Mouse (Mus musculus): ENCODE measurements at regions not wholly inside any gene's neighbourhood (a gene's known extent, or its start where the extent isn't known, plus 50 kb on each side); places are given as distances from the start of the nearest gene placed in this dataset.

DNA sequence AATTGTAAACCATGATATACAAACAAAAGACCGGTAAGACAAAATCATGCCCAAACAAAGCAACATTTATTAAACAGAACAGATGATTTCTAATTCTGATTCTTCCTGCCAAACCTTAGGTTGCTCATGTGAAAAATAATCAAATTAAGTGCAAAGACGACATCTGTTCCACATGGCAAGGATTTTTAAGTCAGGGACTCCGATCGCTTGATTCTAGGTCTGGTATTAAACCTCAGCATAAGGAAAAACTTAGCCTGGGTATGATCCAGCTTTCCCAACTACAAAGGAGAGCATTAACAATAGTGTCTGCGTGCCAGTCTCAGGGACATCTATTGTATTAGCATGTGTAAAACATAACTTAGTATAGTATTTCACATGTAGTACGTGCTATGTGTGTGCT lies 181.8 kb upstream of the Rnpc3 start:
- no peak for DNase-seq (ENCODE audit: inconsistent age in 2 of 2, low spot score in 1 of 2)

DNA sequence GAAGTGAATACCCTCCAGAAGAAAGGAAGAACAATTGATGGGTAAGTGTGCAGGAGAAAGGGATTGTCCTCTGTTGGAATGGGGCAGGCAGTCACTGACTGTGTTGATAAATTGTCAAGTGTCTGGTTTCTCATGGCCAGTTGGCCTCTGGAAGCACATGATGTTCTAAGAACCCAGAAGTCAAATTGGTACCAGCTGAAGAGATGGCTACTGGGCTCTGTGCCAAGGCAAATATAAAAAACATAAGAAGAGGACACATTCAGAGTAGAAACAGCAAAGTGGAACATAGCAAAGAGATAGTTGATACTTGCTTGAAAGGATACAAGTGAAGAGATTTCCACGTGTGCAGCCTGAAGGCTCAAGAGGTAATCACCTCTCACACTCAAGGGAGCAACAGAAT lies 170.9 kb upstream of the Col11a1 start:
- peak in 1 of 2 experiments; percentile 11 for DNase-seq (ENCODE audit: inconsistent age in 2 of 2, low spot score in 1 of 2)

DNA sequence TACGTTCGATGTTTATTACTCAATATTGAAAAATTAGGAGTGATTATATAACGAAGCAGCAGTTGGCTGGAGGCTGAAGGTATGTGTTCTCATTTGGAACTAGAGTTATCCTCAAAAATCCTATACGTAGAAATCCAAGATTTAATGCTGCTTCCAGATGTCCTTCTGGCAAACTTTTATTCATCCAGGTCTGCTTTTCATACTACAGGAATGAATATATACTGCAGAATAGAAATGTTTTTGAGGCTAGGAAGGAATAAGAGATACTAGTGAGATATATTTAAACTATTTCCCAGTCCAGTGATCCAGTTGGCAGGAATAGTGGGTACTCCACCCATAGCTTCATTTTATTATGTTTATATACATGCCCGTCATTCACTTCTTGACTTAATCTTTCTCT lies 170.3 kb upstream of the Col11a1 start:
- DNase-seq (ENCODE audit: inconsistent age in 2 of 2, low spot score in 1 of 2), result peak in 1 of 2 experiments; percentile 5

DNA sequence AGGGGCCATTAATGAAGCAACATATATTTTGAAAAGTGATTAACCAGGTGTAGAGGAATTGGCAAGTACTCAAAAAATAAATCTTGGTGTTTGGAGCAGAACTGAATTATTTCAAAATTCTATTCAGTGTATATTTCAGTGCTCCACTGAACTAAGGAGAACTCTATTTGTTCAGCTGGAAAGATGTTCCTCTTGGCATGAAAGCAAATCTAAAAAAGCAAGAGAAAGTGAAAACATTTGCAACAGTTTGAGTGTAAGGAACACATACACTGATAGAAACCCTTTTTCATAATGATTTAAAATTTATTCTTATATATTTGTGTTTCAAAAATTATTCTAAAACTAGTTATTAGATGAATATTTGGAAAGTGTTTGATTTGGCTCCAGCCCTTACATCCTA lies 169.9 kb upstream of the Col11a1 start:
- DNase-seq (ENCODE audit: inconsistent age in 2 of 2, low spot score in 1 of 2), result no peak

DNA sequence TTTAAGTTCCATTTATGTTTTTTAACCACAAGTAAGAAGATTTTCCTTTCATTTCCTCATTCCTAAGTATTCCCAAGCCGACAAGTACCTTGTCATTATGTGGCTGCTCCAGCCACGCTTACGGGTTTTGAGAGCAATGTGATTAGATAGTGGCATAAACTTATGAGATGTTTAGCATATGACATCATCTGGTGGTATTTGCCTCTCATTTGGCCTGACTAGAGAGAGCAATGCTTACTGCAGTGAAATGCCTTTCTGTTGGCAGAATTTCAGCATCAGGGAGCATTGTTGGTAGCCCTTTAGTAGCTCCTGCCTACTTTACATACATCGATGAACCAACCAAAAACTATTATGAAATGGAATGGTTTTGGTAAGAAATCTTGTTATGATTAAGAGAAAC lies 157.1 kb upstream of the Col11a1 start:
- DNase-seq (ENCODE audit: inconsistent age in 2 of 2, low spot score in 1 of 2), result no peak

DNA sequence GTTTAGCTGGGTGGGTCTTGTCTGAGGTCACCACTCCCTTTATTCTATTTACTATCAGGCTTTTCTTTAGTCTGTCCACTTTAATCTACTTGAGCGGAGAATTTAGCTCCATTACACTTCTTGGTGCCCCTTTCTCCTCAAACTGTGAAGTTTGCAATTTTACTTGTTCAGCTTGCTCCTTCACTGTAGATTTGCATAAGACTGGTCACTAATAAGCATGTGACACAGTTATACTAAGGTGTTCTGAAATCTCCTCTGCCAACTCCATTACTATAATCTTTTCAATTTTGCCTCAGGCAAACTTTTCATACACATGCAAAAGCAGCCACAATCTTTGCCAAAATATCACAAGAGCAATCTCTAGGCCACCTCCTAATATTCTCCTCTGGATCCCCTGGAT lies 125.2 kb upstream of the Col11a1 start:
- DNase-seq (ENCODE audit: inconsistent age in 2 of 2, low spot score in 1 of 2), result no peak

DNA sequence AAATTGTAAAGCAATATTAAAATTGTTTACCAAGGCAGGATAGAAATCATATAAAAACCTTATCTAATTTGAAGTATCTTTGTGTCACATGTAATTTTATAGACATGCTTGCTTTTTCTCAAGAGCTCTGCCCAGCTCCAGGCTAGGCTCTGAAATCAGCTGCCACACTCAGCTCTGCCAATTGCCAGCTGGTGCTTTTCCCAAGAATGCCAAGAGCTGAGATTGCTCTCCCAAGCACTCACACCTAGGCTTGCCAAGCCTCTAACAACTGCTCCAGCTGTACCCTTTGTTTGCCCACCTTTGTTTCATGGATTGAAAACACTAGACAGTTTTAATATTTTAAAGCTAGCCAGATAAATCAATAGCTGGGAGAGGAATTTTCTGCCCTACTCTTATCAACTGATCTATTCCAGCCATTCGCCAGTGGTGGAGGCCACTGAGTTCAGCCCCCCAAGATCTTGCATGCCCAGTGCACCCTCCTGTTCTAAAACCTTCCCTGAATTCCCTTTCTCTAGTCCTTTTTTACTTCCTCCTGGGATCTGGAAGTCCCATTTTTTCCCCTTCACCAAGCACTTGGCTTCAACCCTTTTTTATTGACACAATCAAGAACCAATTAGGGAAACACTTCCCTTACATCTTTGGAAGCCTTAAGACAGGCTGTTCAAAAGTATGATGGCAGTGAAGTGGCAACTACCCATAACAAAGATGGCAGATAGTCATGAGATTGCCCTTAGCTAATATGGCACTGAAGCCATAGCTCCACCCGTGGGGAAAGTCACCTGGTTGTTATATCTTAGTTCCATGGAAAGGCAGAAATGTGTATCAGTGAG lies 110.8 kb upstream of the Col11a1 start:
- no peak for DNase-seq (ENCODE audit: inconsistent age in 2 of 2, low spot score in 1 of 2)

DNA sequence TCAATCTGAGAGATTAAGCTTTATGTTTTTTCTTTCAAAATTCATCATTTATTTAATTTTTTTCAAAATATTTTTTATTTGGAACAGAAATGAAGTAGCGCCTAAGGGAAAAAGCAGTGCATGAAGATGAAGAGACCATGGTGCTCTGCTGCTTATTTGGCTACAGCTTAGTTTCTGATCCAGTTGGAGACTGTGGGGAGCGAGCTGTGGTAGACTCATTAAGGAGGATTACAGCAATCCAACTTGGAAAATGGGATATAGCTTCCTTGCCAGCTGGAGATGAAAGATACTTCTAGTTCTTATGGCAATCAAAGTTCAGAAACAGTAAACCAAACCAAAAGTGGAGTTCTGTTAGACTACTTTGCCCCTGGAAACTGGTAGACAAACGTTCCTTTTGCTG lies 98.8 kb upstream of the Col11a1 start:
- DNase-seq (ENCODE audit: inconsistent age in 2 of 2, low spot score in 1 of 2), result no peak

DNA sequence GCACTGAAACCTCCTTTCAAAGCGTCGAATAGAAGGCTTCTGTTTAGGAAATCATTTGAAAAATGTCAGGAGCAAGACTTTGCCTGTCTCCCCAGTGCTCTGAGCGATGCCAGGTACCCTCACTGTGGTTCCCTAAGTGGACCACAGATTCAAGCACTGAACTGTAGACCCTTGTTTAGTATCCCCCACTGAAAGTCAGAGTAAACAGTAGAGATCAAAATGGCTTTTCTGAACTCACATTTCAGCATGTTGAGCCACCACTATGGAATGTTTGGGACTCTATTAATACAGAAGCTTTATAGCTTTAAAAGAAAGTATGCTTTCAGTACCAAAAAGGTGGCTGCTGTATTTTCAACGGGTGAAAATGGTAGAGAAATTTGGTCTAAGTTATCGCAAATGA lies 79.8 kb upstream of the Col11a1 start:
- DNase-seq (ENCODE audit: inconsistent age in 2 of 2, low spot score in 1 of 2), result no peak

DNA sequence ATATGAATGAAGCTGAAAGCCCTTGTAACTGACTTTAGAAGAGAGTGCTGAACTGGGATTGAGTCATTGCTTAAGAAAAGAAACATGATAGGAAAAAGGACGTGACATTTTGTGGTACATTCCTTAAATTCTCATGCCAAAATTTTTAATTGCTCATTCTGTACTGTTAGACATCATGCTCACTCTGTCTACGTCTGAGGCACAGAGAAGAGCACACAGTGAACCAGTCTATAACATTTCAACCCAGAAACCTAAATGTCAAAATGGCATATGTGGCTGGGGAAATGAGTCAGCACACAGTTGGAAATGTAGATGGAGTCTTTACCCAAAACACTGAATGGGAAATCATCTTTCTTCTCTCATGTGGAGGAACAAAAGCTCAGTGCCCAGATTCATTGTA lies 77.9 kb upstream of the Col11a1 start:
- no peak for DNase-seq (ENCODE audit: inconsistent age in 2 of 2, low spot score in 1 of 2)

DNA sequence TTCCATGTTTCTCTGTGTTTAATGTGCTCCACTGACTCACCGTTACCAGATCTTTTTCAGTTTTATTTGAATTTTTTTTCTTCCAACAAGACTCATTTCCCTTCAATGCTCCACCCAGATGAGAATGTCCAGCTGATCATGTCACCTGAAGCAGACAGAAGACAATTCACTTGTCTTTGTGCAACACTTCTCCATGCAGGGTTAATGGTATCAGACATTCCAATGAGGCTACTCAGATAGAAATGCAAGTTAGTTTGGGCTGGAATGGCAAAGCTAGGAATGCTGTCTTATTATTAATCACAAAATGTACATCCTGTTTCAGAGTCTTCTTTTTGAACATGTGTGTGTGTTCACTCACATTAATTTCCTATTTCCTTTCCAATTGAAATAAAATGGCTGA lies 77.2 kb upstream of the Col11a1 start:
- no peak for DNase-seq (ENCODE audit: inconsistent age in 2 of 2, low spot score in 1 of 2)

DNA sequence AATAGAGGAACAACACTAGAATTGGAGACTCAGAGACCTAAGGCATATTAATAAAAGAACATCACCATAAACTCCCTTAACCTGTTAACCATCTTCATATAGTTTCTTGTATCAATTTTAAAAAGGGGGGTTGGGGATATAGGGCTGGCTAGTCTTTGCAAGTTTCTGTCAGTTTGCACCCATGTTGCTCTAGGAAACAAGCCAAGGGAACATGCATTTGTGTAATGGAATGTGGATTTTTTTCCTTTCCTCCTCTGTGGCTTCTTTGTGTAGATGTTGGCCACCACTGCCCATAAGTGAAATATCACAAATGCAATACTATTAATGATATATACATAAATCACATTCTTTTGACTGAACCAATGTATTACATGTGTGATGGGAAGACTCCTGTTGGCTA lies 75.9 kb upstream of the Col11a1 start:
- no peak for DNase-seq (ENCODE audit: inconsistent age in 2 of 2, low spot score in 1 of 2)

DNA sequence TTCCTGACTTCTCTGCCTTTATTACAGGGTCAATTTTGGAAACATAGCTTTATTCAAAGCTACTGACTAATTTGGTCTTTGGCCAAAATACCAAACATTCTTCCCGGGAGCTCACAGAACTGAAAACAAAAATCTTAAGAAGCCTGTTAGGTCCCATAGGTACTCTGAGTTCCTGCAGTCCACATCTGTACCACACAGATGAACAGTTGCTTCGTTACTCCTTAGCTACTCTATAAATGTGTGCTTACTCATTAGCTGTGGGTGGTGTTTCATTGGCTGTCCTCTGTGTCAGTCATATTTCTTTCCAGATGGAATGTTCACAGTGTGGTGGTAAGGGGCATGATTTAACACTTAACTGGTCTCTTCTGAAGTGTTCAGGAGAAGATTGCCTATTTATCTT lies 70.3 kb upstream of the Col11a1 start:
- DNase-seq (ENCODE audit: inconsistent age in 2 of 2, low spot score in 1 of 2), result no peak
